Mouse (Mus musculus): ENCODE results near the gene Shc2. TPM values are rescaled to one million over a fixed set of nuclear protein-coding genes. Genes with fewer than 3 reads are reported as not detected.

Gene Shc2
- polyA plus RNA-seq, 1 experiment: not detected

- WGBS: 91% methylated on average over 1 of the region's 1 CpGs
- Histone ChIP-seq H3K4me1 (ENCODE audit: control insufficient read depth, insufficient read depth, low read length) (peaks cover 2% of the 10 kb centered on the region; the same call in 1 of the 2 replicates), H3K27ac (ENCODE audit: insufficient read depth, low read depth, low read length) (no peak overlapping the region), H3K4me3 (ENCODE audit: insufficient read depth, low read depth, low read length) (no peak overlapping the region)
- TF ChIP-seq CTCF (IDR thresholded peaks at IDR 0.05; ENCODE audit: insufficient read depth, low read depth, low read length): no peak
- no peak for TF ChIP-seq POLR2A (IDR thresholded peaks at IDR 0.05; ENCODE audit: insufficient read depth, low read depth, low read length)
These were observed 47.0 kb downstream of the Shc2 start for GRCm38 (mm10) chr10:79590702-79591101.

GRCm38 (mm10) chr10:79587752-79588126 is 50.0 kb downstream of the Shc2 start:
- H3K4me1 ChIP-seq (ENCODE audit: control insufficient read depth, insufficient read depth, low read length): no peaks in the 10 kb centered on the region
- H3K4me3 ChIP-seq (ENCODE audit: insufficient read depth, low read depth, low read length): no peak overlapping the region
- H3K27ac ChIP-seq (ENCODE audit: insufficient read depth, low read depth, low read length): no peak overlapping the region
- 70% methylated on average over 4 of the region's 4 CpGs for WGBS
- TF ChIP-seq CTCF (IDR thresholded peaks at IDR 0.05; ENCODE audit: insufficient read depth, low read depth, low read length): no peak
- no peak for TF ChIP-seq POLR2A (IDR thresholded peaks at IDR 0.05; ENCODE audit: insufficient read depth, low read depth, low read length)

- 86% methylated on average over 5 of the region's 5 CpGs for WGBS
- TF ChIP-seq CTCF (IDR thresholded peaks at IDR 0.05; ENCODE audit: insufficient read depth, low read depth, low read length) (no peak), POLR2A (IDR thresholded peaks at IDR 0.05; ENCODE audit: insufficient read depth, low read depth, low read length) (no peak)
- Histone ChIP-seq H3K4me3 (ENCODE audit: insufficient read depth, low read depth, low read length) (no peak within 1 kb of the TSS), H3K27ac (ENCODE audit: insufficient read depth, low read depth, low read length) (no peak within 1 kb of the TSS), H3K4me1 (ENCODE audit: control insufficient read depth, insufficient read depth, low read length) (no peaks in the 10 kb centered on the region)
These were observed 50.5 kb downstream of the Shc2 start, which contains the start of gene Theg for GRCm38 (mm10) chr10:79587061-79587751. Gene Theg (minus strand): TSS chr10:79587331.

GRCm38 (mm10) chr10:79586243-79586642 is 51.5 kb downstream of the Shc2 start:
- TF ChIP-seq CTCF (IDR thresholded peaks at IDR 0.05; ENCODE audit: insufficient read depth, low read depth, low read length) (no peak), POLR2A (IDR thresholded peaks at IDR 0.05; ENCODE audit: insufficient read depth, low read depth, low read length) (no peak)
- no peak overlapping the region for H3K27ac ChIP-seq (ENCODE audit: insufficient read depth, low read depth, low read length)
- H3K4me3 ChIP-seq (ENCODE audit: insufficient read depth, low read depth, low read length): no peak overlapping the region
- WGBS: 82% methylated on average over 8 of the region's 8 CpGs
- H3K4me1 ChIP-seq (ENCODE audit: control insufficient read depth, insufficient read depth, low read length): no peaks in the 10 kb centered on the region

GRCm38 (mm10) chr10:79585723-79586122 is 52.0 kb downstream of the Shc2 start:
- H3K4me1 ChIP-seq (ENCODE audit: control insufficient read depth, insufficient read depth, low read length): no peaks in the 10 kb centered on the region
- TF ChIP-seq CTCF (IDR thresholded peaks at IDR 0.05; ENCODE audit: insufficient read depth, low read depth, low read length): no peak
- TF ChIP-seq POLR2A (IDR thresholded peaks at IDR 0.05; ENCODE audit: insufficient read depth, low read depth, low read length): no peak
- whole genome bisulfite sequencing: 98% methylated on average over 5 of the region's 5 CpGs

GRCm38 (mm10) chr10:79585136-79585535 is 52.6 kb downstream of the Shc2 start:
- Histone ChIP-seq H3K27ac (ENCODE audit: insufficient read depth, low read depth, low read length) (no peak overlapping the region), H3K4me1 (ENCODE audit: control insufficient read depth, insufficient read depth, low read length) (no peaks in the 10 kb centered on the region), H3K4me3 (ENCODE audit: insufficient read depth, low read depth, low read length) (no peak overlapping the region)
- TF ChIP-seq CTCF (IDR thresholded peaks at IDR 0.05; ENCODE audit: insufficient read depth, low read depth, low read length) (no peak), POLR2A (IDR thresholded peaks at IDR 0.05; ENCODE audit: insufficient read depth, low read depth, low read length) (no peak)
- WGBS: 89% methylated on average over 6 of the region's 6 CpGs

More at GRCm38 (mm10) chr10:79585723-79586122, 52.0 kb downstream of the Shc2 start:
- Histone ChIP-seq H3K4me3 (ENCODE audit: insufficient read depth, low read depth, low read length) (no peak overlapping the region), H3K27ac (ENCODE audit: insufficient read depth, low read depth, low read length) (no peak overlapping the region)

GRCm38 (mm10) chr10:79584426-79584825 is 53.3 kb downstream of the Shc2 start:
- H3K4me3 ChIP-seq (ENCODE audit: insufficient read depth, low read depth, low read length): no peak overlapping the region
- no peaks in the 10 kb centered on the region for H3K4me1 ChIP-seq (ENCODE audit: control insufficient read depth, insufficient read depth, low read length)
- H3K27ac ChIP-seq (ENCODE audit: insufficient read depth, low read depth, low read length): no peak overlapping the region
- TF ChIP-seq CTCF (IDR thresholded peaks at IDR 0.05; ENCODE audit: insufficient read depth, low read depth, low read length) (no peak), POLR2A (IDR thresholded peaks at IDR 0.05; ENCODE audit: insufficient read depth, low read depth, low read length) (no peak)
- 86% methylated on average over 9 of the region's 9 CpGs for WGBS

GRCm38 (mm10) chr10:79584021-79584420 is 53.7 kb downstream of the Shc2 start:
- Histone ChIP-seq H3K4me1 (ENCODE audit: control insufficient read depth, insufficient read depth, low read length) (no peaks in the 10 kb centered on the region), H3K4me3 (ENCODE audit: insufficient read depth, low read depth, low read length) (no peak overlapping the region), H3K27ac (ENCODE audit: insufficient read depth, low read depth, low read length) (no peak overlapping the region)
- 71% methylated on average over 7 of the region's 7 CpGs for WGBS
- no peak for TF ChIP-seq CTCF (IDR thresholded peaks at IDR 0.05; ENCODE audit: insufficient read depth, low read depth, low read length)
- no peak for TF ChIP-seq POLR2A (IDR thresholded peaks at IDR 0.05; ENCODE audit: insufficient read depth, low read depth, low read length)

- TF ChIP-seq CTCF (IDR thresholded peaks at IDR 0.05; ENCODE audit: insufficient read depth, low read depth, low read length): no peak
- no peak for TF ChIP-seq POLR2A (IDR thresholded peaks at IDR 0.05; ENCODE audit: insufficient read depth, low read depth, low read length)
- WGBS: 89% methylated on average over 8 of the region's 8 CpGs
- Histone ChIP-seq H3K27ac (ENCODE audit: insufficient read depth, low read depth, low read length) (no peak overlapping the region), H3K4me3 (ENCODE audit: insufficient read depth, low read depth, low read length) (no peak overlapping the region), H3K4me1 (ENCODE audit: control insufficient read depth, insufficient read depth, low read length) (no peaks in the 10 kb centered on the region)
These were observed 56.2 kb downstream of the Shc2 start for GRCm38 (mm10) chr10:79581501-79581900.
